Mouse (Mus musculus) embryonic fibroblast, embryonic 13.5 days (primary cell): ENCODE measurements at regions not wholly inside any gene's neighbourhood (a gene's known extent, or its start where the extent isn't known, plus 50 kb on each side); places are given as distances from the start of the nearest gene placed in this dataset.

Experiments
- H3K27ac ChIP-seq: 2 replicates; pipeline ENCODE4 v1.5.1; 2012; ENCODE audit warnings: low read length, control low read depth, inconsistent platforms; ENCODE audit not compliant: insufficient read depth
- H3K4me1 ChIP-seq: 2 replicates; pipeline ENCODE4 v1.6.1; 2011; ENCODE audit warnings: low read length; ENCODE audit not compliant: control insufficient read depth, insufficient read depth
- H3K4me3 ChIP-seq: 2 replicates; pipeline ENCODE4 v1.5.1; 2011; ENCODE audit warnings: mild to moderate bottlenecking, control low read depth, low read length; ENCODE audit not compliant: insufficient read depth
- CTCF ChIP-seq: IDR thresholded peaks from 2 replicates; pipeline ENCODE4 v1.5.1; 2011; ENCODE audit warnings: mild to moderate bottlenecking, control low read depth, low read length, moderate library complexity, borderline replicate concordance; ENCODE audit not compliant: insufficient read depth
- POLR2A ChIP-seq: IDR thresholded peaks from 2 replicates; pipeline ENCODE4 v1.6.1; 2011; ENCODE audit warnings: low read depth, mild to moderate bottlenecking, control low read depth, low read length, moderate library complexity

- no peak overlapping the region for H3K27ac ChIP-seq
- TF ChIP-seq CTCF, result no peak
- no peak for TF ChIP-seq POLR2A
- H3K4me1 ChIP-seq, result no peaks in the 10 kb centered on the region
- H3K4me3 ChIP-seq, result no peak overlapping the region
Observed at GRCm38 (mm10) chr17:60509122-60509521, 1496.0 kb upstream of the Nudt12 start.

- Histone ChIP-seq H3K4me3 (no peak overlapping the region), H3K27ac (peak overlapping the region; percentile 40; the same call in 1 of the 2 replicates), H3K4me1 (no peaks in the 10 kb centered on the region)
- no peak for TF ChIP-seq POLR2A
Observed at GRCm38 (mm10) chr17:60468901-60469300, 1455.7 kb upstream of the Nudt12 start.

GRCm38 (mm10) chr17:60465041-60465440, 1451.9 kb upstream of the Nudt12 start:
- Histone ChIP-seq H3K27ac (no peak overlapping the region), H3K4me1 (no peaks in the 10 kb centered on the region), H3K4me3 (no peak overlapping the region)
- TF ChIP-seq CTCF (no peak), POLR2A (no peak)

- TF ChIP-seq CTCF (no peak), POLR2A (no peak)
- H3K27ac ChIP-seq, result no peak overlapping the region
Observed at GRCm38 (mm10) chr17:60452861-60453260, 1439.7 kb upstream of the Nudt12 start.

GRCm38 (mm10) chr17:60423570-60423969, 1410.4 kb upstream of the Nudt12 start:
- H3K4me1 ChIP-seq, result no peaks in the 10 kb centered on the region
- H3K4me3 ChIP-seq, result no peak overlapping the region
- H3K27ac ChIP-seq, result no peak overlapping the region
- TF ChIP-seq CTCF (no peak), POLR2A (no peak)

More at GRCm38 (mm10) chr17:60452861-60453260, 1439.7 kb upstream of the Nudt12 start:
- no peak overlapping the region for H3K4me3 ChIP-seq
- no peaks in the 10 kb centered on the region for H3K4me1 ChIP-seq
